Mouse (Mus musculus): ENCODE data around the gene Mup7.
"Not testable (repeated sequence)": the region's sequence is repeated elsewhere in the genome, so short reads cannot be mapped to it uniquely, and the experiment has no call there.

Mup7 gene

DNA sequence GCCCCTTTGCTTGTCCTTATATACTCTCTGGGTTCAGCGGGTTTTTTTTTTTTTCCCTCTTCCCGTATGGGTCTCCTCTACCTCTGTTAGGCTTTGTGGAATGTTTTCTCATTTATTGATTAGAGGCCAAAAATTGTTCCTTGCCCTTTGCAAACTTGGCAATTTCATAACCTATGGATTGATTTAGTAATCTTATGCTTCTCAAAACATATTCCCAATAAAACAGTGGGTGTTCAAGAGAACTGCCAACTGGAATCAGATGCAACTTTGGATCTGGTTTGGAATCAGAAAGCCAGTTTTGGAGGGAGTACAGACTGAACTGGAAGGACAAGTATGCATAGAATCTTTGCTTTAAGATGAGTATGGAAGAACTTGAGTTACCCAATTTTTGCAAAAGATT, at the start of gene Mup7:
TSS of gene Mup7 (minus strand) at position 101 of the 400 bp plus-strand sequence.
- not testable (repeated sequence) for DNase-seq (ENCODE audit: low spot score)

DNA sequence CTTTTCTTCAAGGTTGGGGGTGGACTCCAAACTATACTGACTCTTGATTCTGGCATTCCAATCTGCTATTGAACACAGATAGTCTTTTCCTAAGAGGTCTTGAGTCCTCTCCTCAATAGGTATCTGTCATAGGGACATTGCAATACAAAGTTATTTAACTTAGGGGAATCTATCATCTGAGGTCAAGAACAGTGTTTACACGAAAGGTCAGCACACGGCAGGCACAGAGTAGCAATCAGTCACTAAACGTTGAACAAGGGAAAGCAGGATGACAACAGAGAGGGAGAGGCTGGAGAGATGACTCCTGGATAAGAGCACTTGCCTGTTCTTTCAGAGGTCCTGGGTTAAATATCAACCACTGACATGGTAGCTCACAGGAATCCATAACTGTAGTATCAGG, 9.6 kb upstream of the Mup7 start:
- DNase-seq (ENCODE audit: low spot score): not testable (repeated sequence)

DNA sequence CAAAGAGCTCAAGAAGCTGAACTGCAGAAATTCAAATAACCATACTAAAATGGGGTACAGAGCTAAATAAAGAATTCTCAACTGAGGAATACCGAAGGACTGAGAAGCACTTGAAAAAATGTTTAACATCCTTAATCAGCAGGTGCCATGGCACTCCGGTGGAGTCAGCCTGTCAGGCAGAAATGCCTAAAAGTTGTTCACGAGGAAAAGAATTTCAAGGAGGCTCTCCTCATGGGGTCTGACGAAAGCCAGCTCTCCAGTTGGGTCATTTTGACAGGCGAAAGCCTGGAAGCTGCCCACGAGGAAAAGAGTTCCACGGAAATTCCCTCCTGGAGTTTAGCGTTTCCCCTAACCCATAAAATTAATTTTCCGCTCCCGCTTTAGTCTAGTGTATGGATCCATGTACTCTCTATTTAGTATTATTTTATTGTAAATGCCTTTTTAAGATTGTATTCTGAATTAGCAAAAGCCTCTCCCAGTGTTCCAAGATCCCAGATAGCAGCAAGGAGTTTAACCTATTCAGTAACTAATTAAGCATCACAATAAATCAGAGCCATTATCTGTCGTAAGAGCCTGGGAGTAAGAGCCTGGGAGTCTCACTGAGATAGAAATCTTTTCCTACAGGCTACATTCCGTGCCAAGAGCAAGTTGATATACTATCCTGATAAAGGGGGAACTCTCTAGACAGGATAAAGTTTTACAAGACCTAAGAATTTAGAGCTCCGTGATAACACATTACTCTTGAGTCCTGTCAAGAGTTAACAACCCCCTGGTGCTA, 40.8 kb downstream of the Mup7 start:
- DNase-seq (ENCODE audit: low spot score): not testable (repeated sequence)

DNA sequence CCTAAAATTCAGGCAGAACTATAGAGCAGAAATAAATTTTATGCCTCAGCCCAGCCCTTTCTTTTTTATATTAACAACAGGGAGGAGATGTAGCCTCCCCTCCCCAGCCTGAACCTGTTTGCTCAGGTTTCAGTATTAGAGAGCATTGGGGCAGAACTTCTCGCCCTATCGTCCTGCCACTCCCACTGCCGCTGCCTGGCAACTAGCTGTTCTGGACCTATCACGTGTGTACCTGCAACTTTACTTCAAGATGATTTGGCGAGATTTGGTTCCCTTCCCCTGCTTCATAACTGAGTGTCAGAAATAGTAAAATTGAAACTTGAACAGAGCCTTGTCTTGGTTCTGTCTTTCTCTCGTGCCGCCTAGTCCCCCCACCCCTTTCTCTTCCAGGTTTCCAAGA, 50.1 kb downstream of the Mup7 start:
- not testable (repeated sequence) for DNase-seq (ENCODE audit: low spot score)

Measured in MN1 (cell line).